Mouse (Mus musculus): ENCODE measurements around the gene Bmpr1b.

The Bmpr1b gene

DNA sequence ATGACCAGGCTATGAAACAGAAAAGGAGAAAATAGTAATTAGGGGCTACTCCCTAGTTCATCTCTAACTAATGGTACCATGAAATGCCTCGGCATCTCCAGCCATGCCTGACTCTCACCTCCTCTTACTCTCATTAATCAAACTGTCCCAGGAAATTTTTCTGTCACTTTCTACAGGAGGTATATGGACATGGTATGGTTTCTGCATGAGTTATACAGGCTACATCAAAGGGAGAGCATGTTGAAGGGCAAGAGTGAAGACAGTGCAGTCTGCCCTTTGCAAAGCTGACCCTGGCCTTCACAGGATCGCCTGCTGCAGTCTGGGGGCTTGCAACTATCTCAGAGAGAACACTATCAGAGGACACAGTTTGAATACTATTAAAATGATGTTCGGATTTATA lies 254.6 kb downstream of the Bmpr1b start:
- no peak for DNase-seq (ENCODE audit: extremely low read depth, low read depth)

DNA sequence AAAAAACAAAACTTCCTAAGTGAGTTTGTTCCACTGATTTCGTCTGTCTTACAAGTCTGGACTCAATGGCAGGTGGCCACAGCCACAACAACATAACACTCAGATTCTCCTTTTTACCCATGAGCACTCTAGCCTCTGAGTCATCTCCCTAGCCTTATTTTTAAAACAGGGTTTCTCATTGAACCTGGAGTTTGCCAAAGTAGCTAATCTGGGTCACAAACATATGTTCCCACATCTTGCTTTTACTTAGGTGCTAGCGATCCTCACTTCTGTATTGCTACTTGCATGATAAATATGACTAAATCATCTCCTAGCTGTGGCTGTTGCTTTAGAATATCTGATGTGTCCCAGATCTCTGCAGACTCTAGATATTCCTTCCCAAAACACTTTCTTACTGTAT lies 260.1 kb downstream of the Bmpr1b start:
- DNase-seq (ENCODE audit: extremely low read depth, low read depth) = no peak

GRCm38 (mm10) chr3:141905903-141906623 lies 263.2 kb downstream of the Bmpr1b start:
- DNase-seq (ENCODE audit: extremely low read depth, low read depth) = no peak

DNA sequence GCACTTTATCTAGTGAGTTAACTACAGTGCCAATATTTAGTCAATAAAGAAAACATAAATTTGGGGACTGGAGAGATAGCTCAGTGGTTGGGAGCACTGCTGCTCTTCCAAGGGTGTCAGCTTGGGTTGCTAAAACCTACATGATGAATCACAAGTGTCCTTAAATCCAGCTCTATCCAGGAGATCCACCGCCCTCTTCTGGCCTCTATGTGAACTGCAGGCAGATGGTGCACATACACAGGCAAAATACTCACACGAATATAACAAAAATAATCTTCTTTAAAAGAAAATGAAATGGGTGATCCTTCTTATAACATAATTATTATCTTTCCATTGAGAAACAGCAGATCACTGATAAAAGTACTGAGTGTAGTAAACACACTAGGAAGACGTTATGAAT lies 268.9 kb downstream of the Bmpr1b start:
- peak; percentile 4 for DNase-seq (ENCODE audit: extremely low read depth, low read depth)

- DNase-seq (ENCODE audit: extremely low read depth, low read depth) = no peak
Measured at GRCm38 (mm10) chr3:141899521-141899920, 269.7 kb downstream of the Bmpr1b start.

DNA sequence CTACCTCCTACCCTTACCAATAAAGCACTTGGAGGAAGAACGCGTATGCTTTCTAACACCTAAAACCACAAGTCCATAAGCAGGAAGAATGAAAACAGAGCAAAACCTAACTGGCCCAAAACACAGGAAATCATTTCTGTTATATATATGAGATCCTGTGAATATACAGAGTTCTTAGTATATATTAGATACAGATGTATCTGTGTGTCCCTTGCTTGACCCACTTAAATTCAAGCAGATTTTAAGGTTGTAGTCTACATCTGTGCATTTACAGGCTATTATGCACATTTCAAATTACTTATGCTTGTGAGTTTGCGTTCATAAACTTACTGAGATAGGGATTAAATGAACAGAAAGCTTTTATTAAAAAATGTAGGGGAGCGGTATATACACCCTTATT lies 271.5 kb downstream of the Bmpr1b start:
- no peak for DNase-seq (ENCODE audit: extremely low read depth, low read depth)

- DNase-seq (ENCODE audit: extremely low read depth, low read depth) = no peak
Measured at GRCm38 (mm10) chr3:141896870-141897554, 272.2 kb downstream of the Bmpr1b start.

- DNase-seq (ENCODE audit: extremely low read depth, low read depth) = no peak
Measured at GRCm38 (mm10) chr3:141895096-141895495, 274.1 kb downstream of the Bmpr1b start.

DNA sequence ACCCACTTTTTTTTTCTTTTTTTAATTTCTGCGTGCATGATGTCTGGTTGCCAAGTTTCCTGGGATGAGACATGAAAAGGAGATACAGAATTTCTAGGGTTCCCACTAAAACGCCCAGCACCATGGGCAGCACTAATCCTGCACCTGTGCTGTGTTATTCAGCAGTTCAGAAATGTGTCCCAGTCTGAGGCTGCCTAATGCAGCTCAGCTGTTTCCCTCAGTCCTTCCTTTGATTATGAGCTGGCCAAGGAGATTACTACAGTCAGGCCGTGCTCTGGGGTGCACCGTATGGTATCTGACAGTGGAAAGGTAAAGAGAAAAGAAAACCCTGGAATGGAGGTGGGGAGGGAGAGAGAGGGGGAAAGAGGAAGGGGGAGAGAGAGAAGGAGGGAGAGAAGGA lies 278.6 kb downstream of the Bmpr1b start:
- no peak for DNase-seq (ENCODE audit: extremely low read depth, low read depth)

GRCm38 (mm10) chr3:141887476-141888274 lies 281.6 kb downstream of the Bmpr1b start:
- peak; percentile 16 for DNase-seq (ENCODE audit: extremely low read depth, low read depth)

GRCm38 (mm10) chr3:141884190-141884589 lies 285.0 kb downstream of the Bmpr1b start:
- no peak for DNase-seq (ENCODE audit: extremely low read depth, low read depth)

GRCm38 (mm10) chr3:141882496-141882895 lies 286.7 kb downstream of the Bmpr1b start:
- DNase-seq (ENCODE audit: extremely low read depth, low read depth) = no peak

DNA sequence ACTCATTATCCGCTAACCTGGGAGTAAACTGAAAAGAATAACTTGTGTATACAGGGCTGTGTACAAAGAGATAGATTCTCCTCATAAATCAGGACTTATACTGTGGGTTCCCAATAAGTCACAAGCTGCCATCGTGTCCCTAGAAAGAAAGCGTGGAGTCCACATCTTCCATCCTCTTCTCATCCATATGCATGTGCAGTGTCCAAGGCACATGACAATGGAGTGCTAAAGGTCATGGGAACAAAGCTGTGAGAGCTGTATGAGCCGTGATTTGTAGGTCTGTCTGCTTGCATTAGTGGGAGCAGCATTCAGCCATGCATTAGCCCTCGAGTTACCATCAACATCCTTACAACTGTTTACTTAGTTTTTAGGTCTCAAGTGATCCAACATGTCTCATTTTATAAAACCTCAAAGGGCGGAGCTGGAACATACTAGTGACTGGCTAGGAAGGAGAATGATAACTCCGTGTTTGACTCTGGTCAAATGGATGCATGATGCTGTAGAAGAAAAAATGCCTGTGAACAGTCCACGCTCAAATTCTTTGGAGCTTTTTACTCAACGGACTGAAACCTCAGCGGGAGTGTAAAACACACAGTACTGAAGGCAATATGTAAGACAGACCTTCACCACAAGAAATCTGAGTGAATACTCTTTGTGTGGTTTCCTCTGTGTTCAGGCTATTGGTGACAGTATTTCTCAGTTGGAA lies 296.7 kb downstream of the Bmpr1b start:
- no peak for DNase-seq (ENCODE audit: extremely low read depth, low read depth)

DNA sequence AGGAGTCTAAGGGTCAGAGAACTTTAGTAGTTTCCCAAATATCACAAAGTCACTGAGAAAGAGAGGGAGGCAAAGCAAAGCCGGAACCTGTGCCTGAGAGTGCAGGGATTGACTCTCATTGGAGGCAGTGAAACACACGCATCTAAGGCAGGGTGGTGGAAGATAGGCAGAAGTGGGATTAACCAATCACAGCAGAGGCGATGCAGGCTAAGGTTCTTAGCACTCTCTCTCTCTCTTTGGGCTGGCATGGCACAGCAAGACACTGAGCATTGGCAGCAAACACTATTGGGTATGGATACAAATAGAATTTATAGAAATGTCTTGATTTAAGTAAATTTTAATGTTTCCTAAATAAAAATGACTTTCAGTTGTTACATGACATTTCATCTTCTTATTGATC lies 297.4 kb downstream of the Bmpr1b start:
- DNase-seq (ENCODE audit: extremely low read depth, low read depth) = no peak

DNA sequence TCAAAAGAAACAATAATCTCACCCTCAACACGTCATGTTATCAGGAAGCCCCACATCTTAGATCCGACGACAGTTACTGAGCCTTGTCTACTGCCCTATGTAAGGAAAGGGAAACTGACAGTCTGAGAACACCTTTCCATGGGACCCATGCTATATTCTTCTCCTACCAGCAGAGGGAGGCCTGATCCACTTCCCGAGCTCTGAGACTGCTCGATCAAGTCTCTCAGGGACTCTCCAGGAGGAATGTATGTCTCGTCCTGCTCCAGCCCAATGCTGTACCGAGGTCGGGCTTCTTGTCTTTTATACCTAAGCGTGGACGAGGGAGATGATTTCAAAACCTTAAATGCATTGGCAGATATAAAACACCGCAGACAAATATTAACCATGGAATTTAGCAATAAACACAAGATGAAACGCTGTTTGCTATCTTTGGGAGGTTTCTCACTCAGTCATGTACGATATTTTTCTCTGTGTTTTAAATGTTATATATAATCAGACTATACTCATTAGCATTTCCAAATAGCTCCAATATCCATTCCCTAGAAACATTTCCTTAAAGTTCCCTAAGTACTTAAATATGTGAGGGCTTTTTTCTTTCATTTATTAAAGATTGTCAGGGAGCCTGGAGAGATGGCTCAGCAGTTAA lies 306.3 kb downstream of the Bmpr1b start:
- peak; percentile 68 for DNase-seq (ENCODE audit: extremely low read depth, low read depth)

- no peak for DNase-seq (ENCODE audit: extremely low read depth, low read depth)
Measured at GRCm38 (mm10) chr3:141857123-141857522, 312.1 kb downstream of the Bmpr1b start.

GRCm38 (mm10) chr3:141854339-141854738 lies 314.9 kb downstream of the Bmpr1b start:
- DNase-seq (ENCODE audit: extremely low read depth, low read depth) = no peak

- DNase-seq (ENCODE audit: extremely low read depth, low read depth) = no peak
Measured at GRCm38 (mm10) chr3:141850141-141850540, 319.1 kb downstream of the Bmpr1b start.

DNA sequence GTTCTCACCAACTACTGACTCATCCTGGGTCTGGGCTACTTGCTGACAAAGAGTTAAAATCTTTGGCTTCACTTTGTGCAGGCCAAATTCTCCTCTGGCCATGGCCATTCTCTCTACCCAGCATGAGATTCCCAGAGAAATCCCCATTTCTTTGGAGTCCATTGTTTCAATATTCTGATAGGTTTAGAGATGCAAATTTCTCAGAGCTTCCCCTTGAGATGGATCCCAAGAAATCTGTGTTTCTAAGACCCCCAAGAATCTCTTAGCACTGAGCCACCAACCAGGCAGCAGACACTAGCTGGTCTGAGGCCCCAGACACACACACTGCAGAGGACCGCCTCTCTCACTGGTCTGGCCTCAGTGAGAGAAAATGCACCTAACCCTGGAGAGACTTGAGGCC lies 320.0 kb downstream of the Bmpr1b start:
- DNase-seq (ENCODE audit: extremely low read depth, low read depth) = no peak

DNA sequence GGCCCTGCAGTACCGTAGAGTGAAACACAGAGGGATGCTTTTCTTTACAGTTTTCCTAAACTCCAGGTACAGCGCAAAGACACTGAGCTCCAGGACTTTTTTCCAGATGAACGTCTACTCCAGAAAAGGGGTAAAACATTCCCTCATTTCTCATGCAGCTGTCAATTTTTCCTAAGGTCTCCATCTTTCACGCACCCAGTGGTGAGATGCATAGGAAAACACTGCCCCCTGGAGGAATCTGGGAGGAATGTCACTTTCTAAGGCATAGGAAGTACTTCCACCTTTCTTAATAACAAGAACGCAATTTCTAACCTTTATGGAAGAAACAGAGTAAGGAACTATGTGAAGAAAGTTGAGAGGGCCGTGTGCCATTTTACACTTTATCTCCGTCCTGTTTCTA lies 330.4 kb downstream of the Bmpr1b start:
- DNase-seq (ENCODE audit: extremely low read depth, low read depth) = peak; percentile 36

- peak; percentile 48 for DNase-seq (ENCODE audit: extremely low read depth, low read depth)
Measured at GRCm38 (mm10) chr3:141831135-141831534, 338.1 kb downstream of the Bmpr1b start.

All from MEL-GATA-1-ER (cell line).